Mouse (Mus musculus): Measurements from ENCODE around the gene Edc4.

DNA sequence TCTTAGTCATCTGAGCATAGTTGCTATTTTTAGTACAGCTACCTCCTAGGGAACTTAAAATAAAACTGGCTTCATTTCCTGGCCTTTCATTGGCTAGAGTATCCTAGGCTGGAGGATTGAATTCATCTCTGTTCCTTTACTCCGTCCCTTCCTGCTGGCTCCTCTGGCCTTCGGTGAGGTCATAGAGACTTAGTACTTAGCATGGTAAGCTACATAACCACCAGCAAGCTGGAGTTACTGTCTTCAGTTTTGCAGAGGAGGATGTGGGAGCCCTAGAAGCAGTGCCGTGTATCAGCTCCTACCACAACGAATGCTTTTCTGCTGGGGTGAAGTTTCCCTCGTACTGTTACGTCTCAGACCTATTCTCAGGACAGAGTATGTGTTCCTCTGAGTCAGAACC, 6.4 kb upstream of the Edc4 start:
- no peak for TF ChIP-seq CTCF (IDR thresholded peaks at IDR 0.05; ENCODE audit: control insufficient read depth, insufficient read depth, insufficient read length)
- TF ChIP-seq USF1 (IDR thresholded peaks at IDR 0.05; ENCODE audit: low read depth), result no peak
- TF ChIP-seq FOSL1 (IDR thresholded peaks at IDR 0.05; ENCODE audit: insufficient read depth, low read length, poor library complexity, severe bottlenecking), result no peak
- no peak for TF ChIP-seq MYOG (IDR thresholded peaks at IDR 0.05; ENCODE audit: control insufficient read depth, extremely low read depth, insufficient read length)
- TF ChIP-seq MAX (IDR thresholded peaks at IDR 0.05), result no peak
- TF ChIP-seq MYOD1 (IDR thresholded peaks at IDR 0.05; ENCODE audit: control insufficient read depth, insufficient read length, low read depth), result no peak
- no peak for TF ChIP-seq CEBPB (IDR thresholded peaks at IDR 0.05; ENCODE audit: low read depth)
